Mouse (Mus musculus) erythroblast, adult 5-6 weeks (primary cell): ENCODE data around the gene Uox. TPM values are rescaled to one million over a fixed set of nuclear protein-coding genes. Genes with fewer than 3 reads are reported as not detected.

Source experiments
- ATAC-seq: replicated peaks from 2 replicates; pipeline ENCODE4 v1.8.0; 2016; ENCODE audit warnings: moderate number of reproducible peaks, mild to moderate bottlenecking, moderate TSS enrichment, inconsistent platforms; ENCODE audit not compliant: poor library complexity, low FRiP score, severe bottlenecking
- total RNA-seq, 2 experiments: library from RNA; stranded (forward) in 1 of 2; stranded (reverse) in 1 of 2; fragments of 150-400 nt in 1 of 2; fragments of 200-764, 138-1000 nt in 1 of 2; gene quantifications; 2 replicates each; pipeline versions ENCODE4 v1.2.3 to v1.2.4; 2015 to 2017; ENCODE audit warnings: low replicate concordance in 2 of 2

Gene Uox
- total RNA-seq, 2 experiments from 2014 or later: not detected

- no peak for ATAC-seq
These were observed 47.7 kb downstream of the Uox start for GRCm38 (mm10) chr3:146617946-146618345.

GRCm38 (mm10) chr3:146618357-146618756 lies 48.1 kb downstream of the Uox start:
- no peak for ATAC-seq

DNA sequence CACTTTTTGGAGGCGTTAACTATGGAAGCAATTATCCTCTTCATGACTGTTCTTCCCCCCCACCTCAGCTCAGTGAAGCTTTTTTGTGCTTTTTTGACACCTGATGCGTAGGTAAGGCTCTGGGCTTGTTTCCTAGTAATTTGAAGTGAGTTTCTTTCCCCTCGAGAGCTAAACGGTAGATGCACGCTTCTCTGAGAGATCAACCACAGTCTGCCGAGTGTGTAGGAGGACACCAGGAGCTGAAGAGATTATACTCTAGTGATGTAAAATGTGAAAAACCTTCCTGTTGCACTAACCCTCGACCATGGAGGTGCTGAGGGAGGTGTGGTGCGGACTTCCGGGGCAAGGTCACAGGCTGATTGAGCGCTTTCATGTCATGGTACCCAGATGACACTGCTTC lies 49.9 kb downstream of the Uox start:
- ATAC-seq: no peak

DNA sequence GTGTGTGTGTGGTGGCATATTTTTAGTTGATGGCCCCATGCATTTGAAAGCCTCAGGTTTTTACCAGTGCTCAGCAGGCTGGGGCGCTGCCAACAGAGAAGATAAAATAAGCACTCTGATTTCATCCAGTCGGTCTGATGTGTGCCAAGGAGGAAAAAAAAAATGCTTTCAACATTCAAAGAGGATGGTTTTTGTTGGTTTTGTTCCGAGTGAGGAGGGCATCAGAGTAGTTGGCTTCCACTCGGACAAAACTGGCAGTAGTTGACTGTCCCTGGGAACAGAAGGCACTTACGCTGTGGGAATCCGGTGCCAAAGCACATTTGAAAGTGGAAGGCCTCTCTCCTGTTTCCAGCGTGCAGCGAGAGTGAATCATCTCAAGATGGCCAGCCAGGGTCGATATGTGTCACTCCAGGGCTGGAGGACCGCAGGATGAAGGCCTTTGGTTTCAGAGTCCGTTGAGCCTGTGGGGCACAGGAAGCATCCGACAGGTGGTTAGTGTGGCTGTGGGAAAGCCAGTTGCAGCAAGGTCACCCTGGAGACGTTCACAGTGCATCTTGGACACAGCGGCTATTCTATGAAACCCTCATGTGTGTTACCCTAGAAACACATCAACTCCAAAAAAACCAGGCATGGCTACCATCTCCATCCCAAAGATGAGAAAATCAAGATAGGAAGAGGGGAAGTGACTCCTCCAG lies 50.5 kb downstream of the Uox start:
- ATAC-seq: no peak

GRCm38 (mm10) chr3:146621966-146622365 lies 51.7 kb downstream of the Uox start:
- no peak for ATAC-seq

DNA sequence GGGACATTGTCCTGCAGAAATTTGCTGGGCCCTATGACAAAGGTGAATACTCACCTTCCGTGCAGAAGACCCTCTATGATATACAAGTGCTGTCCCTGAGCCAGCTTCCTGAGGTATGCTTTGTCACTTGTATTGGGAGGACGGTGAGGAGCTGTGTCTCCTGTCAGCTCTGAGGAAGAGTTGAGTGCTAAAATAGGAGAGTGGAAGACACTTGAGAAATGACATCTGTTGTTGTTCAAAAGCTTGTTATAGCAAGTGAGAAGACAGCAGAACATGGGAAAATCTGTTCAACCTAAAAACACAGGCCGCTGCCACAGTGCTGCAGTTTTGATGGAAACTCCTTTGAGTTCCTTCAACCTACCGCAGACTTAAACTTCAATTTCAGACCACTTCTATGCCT lies 55.5 kb downstream of the Uox start:
- no peak for ATAC-seq

GRCm38 (mm10) chr3:146628227-146628982 lies 58.2 kb downstream of the Uox start:
- ATAC-seq: no peak

- no peak for ATAC-seq
These were observed 62.3 kb downstream of the Uox start for GRCm38 (mm10) chr3:146632506-146632905.

DNA sequence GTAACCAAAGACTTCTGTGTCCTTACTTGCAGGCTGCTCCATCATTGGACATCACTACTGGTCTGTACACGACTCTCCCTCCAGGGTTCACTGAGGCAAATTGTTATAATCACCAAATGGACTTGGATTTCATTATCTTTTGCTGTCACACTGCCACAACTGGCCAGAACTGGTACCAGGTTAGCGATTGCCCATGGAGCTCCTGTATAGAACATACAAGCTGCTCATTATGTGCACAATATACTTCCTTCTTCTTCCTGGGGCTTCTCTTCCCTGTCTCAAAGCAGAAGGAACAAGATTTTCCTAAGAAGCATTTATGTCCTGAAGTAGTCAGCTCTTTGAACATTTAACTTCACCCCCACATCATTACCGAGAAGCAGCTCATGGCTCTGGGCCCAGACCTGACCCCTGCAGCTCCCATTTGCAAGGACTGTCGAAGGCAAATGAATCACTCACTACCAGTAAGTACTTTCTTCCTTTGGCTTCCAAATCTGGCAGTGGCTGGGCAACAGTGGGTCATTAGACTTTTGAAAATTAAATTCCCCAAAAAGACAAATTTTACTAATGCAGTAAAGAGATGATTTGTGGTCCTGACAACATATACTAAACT lies 71.7 kb downstream of the Uox start:
- ATAC-seq: no peak

DNA sequence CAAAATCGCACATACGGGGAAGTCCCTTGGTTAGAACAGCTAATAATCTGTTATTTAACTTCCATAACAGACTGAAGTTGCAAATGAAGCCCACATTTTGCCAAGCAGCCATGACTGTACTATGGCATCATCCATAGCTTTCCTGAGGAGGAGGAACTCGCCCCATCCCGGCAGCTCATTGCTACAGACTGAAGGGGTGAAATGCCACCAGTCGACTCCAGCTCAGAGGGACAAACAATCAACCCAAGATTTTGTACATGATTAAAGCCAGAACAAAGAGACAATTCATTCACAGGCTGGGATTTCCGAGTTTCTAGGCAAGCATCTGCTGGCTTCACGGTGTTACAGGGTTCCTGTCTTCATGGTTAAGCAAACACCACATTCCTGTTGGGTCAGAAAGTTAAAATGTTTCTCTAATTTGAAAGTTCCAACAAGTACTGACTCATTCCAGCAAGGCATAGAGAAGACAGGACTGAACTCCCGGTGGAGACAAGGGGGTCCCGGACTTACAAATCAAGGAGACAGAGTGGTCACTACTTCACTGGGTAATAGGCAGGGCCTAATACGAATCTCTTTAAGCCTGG lies 79.2 kb downstream of the Uox start:
- ATAC-seq: no peak

GRCm38 (mm10) chr3:146650716-146651115 lies 80.5 kb downstream of the Uox start:
- no peak for ATAC-seq

GRCm38 (mm10) chr3:146651217-146651616 lies 81.0 kb downstream of the Uox start, which contains the start of gene 4930503B20Rik:
Gene 4930503B20Rik, minus strand, starts transcription at chr3:146651317.
- ATAC-seq: no peak

- ATAC-seq: no peak
These were observed 82.2 kb downstream of the Uox start for GRCm38 (mm10) chr3:146652431-146652830.

- ATAC-seq: peak; percentile 50; the same call in 1 of the 2 replicates
These were observed 83.5 kb downstream of the Uox start for GRCm38 (mm10) chr3:146653692-146654091.

GRCm38 (mm10) chr3:146655111-146655577 lies 84.9 kb downstream of the Uox start:
- ATAC-seq: peak; percentile 78

DNA sequence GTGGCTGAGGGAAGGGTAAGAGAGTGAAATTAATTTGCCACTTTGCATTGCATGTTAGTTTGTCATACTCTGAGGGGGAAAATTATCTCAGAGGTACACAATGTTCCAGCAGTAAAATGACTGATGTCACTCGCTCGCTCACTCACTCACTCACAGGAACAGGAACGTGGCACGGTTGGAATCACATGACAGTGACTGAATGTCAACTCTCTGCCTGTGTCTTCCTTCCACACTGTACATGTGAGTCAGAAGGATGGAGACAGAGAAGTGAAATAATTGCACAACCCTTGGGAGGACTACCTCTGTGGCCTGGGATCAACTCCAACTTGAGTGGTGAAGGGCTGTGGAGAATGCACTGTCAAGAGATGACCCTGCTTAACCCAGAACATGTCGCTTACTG lies 87.2 kb downstream of the Uox start:
- ATAC-seq: no peak

DNA sequence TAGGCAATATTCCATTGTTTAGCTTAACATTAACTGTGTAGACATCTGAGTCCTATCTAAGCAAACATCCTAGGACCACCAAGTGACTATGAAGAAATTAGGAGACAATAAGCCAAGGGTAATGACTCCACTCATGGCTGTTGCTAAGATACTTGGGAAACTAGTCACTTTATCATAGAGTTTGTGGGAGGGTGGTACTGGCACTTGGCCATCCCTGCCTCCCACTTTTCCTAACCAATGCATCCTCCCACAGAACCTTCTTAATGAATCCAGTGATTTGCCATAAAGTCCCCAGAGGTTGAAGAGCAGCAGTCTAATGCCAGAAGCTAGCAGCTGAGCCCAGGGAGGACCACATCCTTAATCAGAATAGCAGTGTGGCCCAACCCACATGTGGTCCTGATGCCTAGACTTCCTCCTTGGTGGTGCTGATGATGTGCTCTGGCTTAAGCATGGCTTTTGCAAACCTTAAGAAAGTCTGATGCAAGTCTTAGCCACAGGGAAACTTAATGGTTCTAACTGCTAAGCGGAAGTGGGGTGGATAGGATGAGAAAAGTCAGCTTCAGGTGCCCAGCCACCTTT lies 87.9 kb downstream of the Uox start:
- no peak for ATAC-seq

- ATAC-seq: no peak
These were observed 89.1 kb downstream of the Uox start for GRCm38 (mm10) chr3:146659321-146659720.

- no peak for ATAC-seq
These were observed 90.8 kb downstream of the Uox start for GRCm38 (mm10) chr3:146661001-146661400.

- no peak for ATAC-seq
These were observed 91.7 kb downstream of the Uox start for GRCm38 (mm10) chr3:146661907-146662306.
